Mouse (Mus musculus): ENCODE data around the gene Lrrc8d. TPM values are rescaled to one million over a fixed set of nuclear protein-coding genes. Genes with fewer than 3 reads are reported as not detected.

Gene Lrrc8d
- polyA plus RNA-seq, 1 experiment from 2014 or later: 42.1 TPM

DNA sequence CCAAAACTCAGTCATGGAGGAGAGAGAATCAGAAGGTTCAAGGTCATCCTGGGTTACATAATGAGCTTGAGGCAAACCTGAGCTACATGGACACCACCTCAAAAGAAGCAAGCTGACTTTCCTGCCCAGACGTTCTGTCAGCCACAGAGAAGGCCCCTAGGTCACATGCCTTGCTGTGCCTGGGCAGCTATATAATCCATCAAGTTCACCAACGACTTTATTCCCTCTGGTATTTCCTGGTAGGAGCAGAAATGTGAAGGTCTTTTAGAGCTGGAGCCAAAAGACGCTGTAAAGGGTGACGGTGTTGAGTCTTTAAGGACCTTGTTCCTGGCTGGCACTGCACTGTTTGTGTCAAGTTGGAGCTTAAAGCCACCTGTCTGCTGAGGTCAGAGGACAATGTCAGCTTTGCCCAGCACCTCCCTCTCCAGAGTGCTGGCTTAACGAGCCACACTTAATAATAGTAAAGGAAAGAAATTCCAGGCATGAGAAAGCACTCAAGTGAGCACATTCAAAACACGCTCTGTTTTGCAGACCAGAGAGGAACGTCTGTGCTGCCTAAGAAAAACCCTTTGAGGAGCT, 129.3 kb downstream of the Lrrc8d start:
- Histone ChIP-seq H3K9ac (ENCODE audit: low read depth, low read length) (no peak overlapping the region), H3K27ac (ENCODE audit: low read depth, low read length) (no peak overlapping the region), H3K9me3 (ENCODE audit: control insufficient read depth, low read length) (no peaks in the 10 kb centered on the region), H3K27me3 (ENCODE audit: control insufficient read depth, insufficient read depth, low read length) (no peaks in the 10 kb centered on the region), H3K4me3 (ENCODE audit: low read length) (no peak overlapping the region), H3K36me3 (ENCODE audit: control insufficient read depth, insufficient read depth, low read length) (no peaks in the 10 kb centered on the region), H3K4me1 (ENCODE audit: control insufficient read depth, insufficient read depth, low read length) (peaks cover 9% of the 10 kb centered on the region; the same call in 1 of the 2 replicates), H3K4me2 (replicated peaks; ENCODE audit: low read depth, low read length) (no peak overlapping the region)
- ATAC-seq (ENCODE audit: low FRiP score, low TSS enrichment): no peak
- WGBS: 25% methylated on average over 7 of the region's 7 CpGs

DNA sequence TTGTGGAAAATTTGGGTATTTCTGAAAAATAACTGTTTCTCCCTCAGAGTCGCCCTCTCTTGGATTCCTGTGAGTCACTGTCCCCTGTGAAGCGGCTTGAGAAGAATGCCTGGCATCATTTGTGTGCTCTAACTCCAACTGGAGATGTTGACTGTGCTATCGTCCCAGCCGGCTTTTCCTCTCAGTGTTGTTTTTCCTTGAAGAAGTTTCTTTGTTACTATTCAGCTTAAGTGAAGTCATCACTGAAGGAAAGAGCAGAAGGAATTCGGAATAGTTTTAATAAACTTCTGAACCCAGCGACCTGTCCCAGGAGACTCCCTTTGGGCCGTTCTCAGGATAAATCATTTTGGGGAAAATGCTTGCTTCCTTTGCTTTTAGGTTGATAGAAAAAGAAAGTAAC, 132.4 kb downstream of the Lrrc8d start:
- no peaks in the 10 kb centered on the region for H3K36me3 ChIP-seq (ENCODE audit: control insufficient read depth, insufficient read depth, low read length)
- H3K27me3 ChIP-seq (ENCODE audit: control insufficient read depth, insufficient read depth, low read length): no peaks in the 10 kb centered on the region
- no peak for ATAC-seq (ENCODE audit: low FRiP score, low TSS enrichment)
- no peak overlapping the region; the same call in 1 of the 2 replicates for H3K27ac ChIP-seq (ENCODE audit: low read depth, low read length)
- 54% methylated on average over 7 of the region's 7 CpGs for WGBS
- H3K4me3 ChIP-seq (ENCODE audit: low read length): no peak overlapping the region
- 0 out of 2 replicates have a peak, but pooled peaks cover 8% of the 10 kb centered on the region for H3K4me1 ChIP-seq (ENCODE audit: control insufficient read depth, insufficient read depth, low read length)
- no peaks in the 10 kb centered on the region for H3K9me3 ChIP-seq (ENCODE audit: control insufficient read depth, low read length)
- H3K4me2 ChIP-seq (replicated peaks; ENCODE audit: low read depth, low read length): no peak overlapping the region
- no peak overlapping the region for H3K9ac ChIP-seq (ENCODE audit: low read depth, low read length)

DNA sequence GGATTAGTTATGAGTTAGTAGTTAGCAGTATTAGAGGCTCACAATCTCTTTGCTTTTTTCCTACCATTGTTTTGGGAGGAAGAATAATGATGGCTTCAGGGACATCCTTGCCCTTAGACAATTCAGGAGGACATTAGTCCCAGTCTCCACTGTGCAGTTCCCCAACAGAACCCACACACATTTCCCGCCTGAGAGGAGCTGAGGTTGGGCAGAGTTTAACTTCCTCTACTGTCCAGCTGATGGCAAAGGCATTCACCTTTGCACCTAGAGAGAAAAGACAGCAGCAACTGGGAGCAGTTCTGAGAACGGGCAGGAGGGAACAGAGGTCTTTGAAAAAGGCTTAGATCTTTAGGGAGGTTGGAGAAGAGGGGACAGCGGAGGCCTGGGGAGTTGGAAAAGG, 134.2 kb downstream of the Lrrc8d start:
- no peak overlapping the region for H3K4me2 ChIP-seq (replicated peaks; ENCODE audit: low read depth, low read length)
- H3K9me3 ChIP-seq (ENCODE audit: control insufficient read depth, low read length): no peaks in the 10 kb centered on the region
- ATAC-seq (ENCODE audit: low FRiP score, low TSS enrichment): no peak
- H3K27ac ChIP-seq (ENCODE audit: low read depth, low read length): no peak overlapping the region
- H3K27me3 ChIP-seq (ENCODE audit: control insufficient read depth, insufficient read depth, low read length): no peaks in the 10 kb centered on the region
- no peak overlapping the region for H3K4me3 ChIP-seq (ENCODE audit: low read length)
- 0 out of 2 replicates have a peak, but pooled peaks cover 8% of the 10 kb centered on the region for H3K4me1 ChIP-seq (ENCODE audit: control insufficient read depth, insufficient read depth, low read length)
- no peak overlapping the region for H3K9ac ChIP-seq (ENCODE audit: low read depth, low read length)
- 50% methylated on average over 3 of the region's 3 CpGs for WGBS
- no peaks in the 10 kb centered on the region for H3K36me3 ChIP-seq (ENCODE audit: control insufficient read depth, insufficient read depth, low read length)

DNA sequence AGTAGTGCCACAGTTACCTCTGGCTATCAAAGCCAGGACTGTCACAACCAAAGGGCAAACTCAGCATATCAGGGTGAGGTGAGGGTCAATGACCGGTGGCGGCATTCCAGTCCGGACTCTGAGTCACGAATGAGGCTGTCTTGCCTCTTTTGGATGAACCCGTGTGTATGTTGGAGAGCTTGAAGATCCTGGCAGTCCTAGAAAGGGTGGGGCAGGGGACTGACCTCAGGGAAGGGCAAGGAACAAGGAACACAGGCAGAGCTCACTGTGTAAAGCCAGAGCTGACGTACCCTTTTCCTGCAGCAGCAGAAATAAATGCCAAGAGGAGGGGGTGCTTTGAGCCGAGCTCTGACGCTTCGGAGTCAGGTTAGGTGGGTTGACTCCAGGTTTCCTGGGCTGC, 136.2 kb downstream of the Lrrc8d start:
- WGBS: 76% methylated on average over 9 of the region's 9 CpGs
- H3K4me2 ChIP-seq (replicated peaks; ENCODE audit: low read depth, low read length): no peak overlapping the region

DNA sequence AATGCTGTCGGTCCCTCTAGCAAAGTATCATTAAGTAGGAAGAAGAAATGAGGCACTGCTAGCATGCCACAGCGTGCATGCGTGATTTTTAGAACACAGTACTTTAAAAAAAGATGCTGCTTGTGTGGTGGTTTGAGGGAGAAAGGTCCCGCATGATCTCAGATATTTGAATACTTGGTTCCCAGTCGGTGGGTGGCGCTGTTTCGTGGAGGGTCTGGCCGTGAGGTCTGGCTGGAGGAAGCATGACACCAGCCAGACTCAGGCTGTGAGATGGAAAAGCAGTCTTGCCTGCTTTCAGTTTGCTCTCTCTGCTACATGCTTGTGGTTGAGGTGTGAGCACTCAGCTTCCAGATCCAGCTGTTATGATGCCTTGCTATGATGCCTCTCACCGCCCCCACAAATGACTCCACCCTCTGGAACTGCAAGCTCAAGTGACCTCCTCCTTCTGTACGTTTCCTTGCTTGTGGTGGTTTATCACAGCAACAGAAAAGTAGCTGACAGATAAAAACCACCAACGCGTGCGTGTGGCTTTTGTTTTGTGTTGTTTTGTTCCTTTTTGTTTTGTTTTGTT, 140.1 kb downstream of the Lrrc8d start:
- Histone ChIP-seq H3K4me3 (ENCODE audit: low read length) (no peak overlapping the region), H3K9me3 (ENCODE audit: control insufficient read depth, low read length) (no peaks in the 10 kb centered on the region), H3K27ac (ENCODE audit: low read depth, low read length) (no peak overlapping the region), H3K4me1 (ENCODE audit: control insufficient read depth, insufficient read depth, low read length) (no peaks in the 10 kb centered on the region), H3K4me2 (replicated peaks; ENCODE audit: low read depth, low read length) (no peak overlapping the region), H3K27me3 (ENCODE audit: control insufficient read depth, insufficient read depth, low read length) (no peaks in the 10 kb centered on the region), H3K9ac (ENCODE audit: low read depth, low read length) (no peak overlapping the region), H3K36me3 (ENCODE audit: control insufficient read depth, insufficient read depth, low read length) (no peaks in the 10 kb centered on the region)
- 81% methylated on average over 13 of the region's 13 CpGs for WGBS
- ATAC-seq (ENCODE audit: low FRiP score, low TSS enrichment): no peak

More for the DNA sequence above, 136.2 kb downstream of the Lrrc8d start:
- Histone ChIP-seq H3K27me3 (ENCODE audit: control insufficient read depth, insufficient read depth, low read length) (no peaks in the 10 kb centered on the region), H3K4me3 (ENCODE audit: low read length) (no peak overlapping the region), H3K27ac (ENCODE audit: low read depth, low read length) (no peak overlapping the region), H3K4me1 (ENCODE audit: control insufficient read depth, insufficient read depth, low read length) (0 out of 2 replicates have a peak, but pooled peaks cover 8% of the 10 kb centered on the region), H3K9ac (ENCODE audit: low read depth, low read length) (no peak overlapping the region), H3K9me3 (ENCODE audit: control insufficient read depth, low read length) (no peaks in the 10 kb centered on the region), H3K36me3 (ENCODE audit: control insufficient read depth, insufficient read depth, low read length) (no peaks in the 10 kb centered on the region)
- ATAC-seq (ENCODE audit: low FRiP score, low TSS enrichment): no peak

GRCm38 (mm10) chr5:105844044-105844753, 144.4 kb downstream of the Lrrc8d start:
- Histone ChIP-seq H3K27ac (ENCODE audit: low read depth, low read length) (no peak overlapping the region), H3K4me1 (ENCODE audit: control insufficient read depth, insufficient read depth, low read length) (no peaks in the 10 kb centered on the region), H3K9me3 (ENCODE audit: control insufficient read depth, low read length) (no peaks in the 10 kb centered on the region), H3K27me3 (ENCODE audit: control insufficient read depth, insufficient read depth, low read length) (no peaks in the 10 kb centered on the region), H3K4me2 (replicated peaks; ENCODE audit: low read depth, low read length) (no peak overlapping the region), H3K36me3 (ENCODE audit: control insufficient read depth, insufficient read depth, low read length) (no peaks in the 10 kb centered on the region), H3K9ac (ENCODE audit: low read depth, low read length) (no peak overlapping the region), H3K4me3 (ENCODE audit: low read length) (no peak overlapping the region)
- WGBS: 77% methylated on average over 10 of the region's 10 CpGs
- ATAC-seq (ENCODE audit: low FRiP score, low TSS enrichment): no peak

GRCm38 (mm10) chr5:105845041-105845440, 145.3 kb downstream of the Lrrc8d start:
- H3K4me1 ChIP-seq (ENCODE audit: control insufficient read depth, insufficient read depth, low read length): no peaks in the 10 kb centered on the region
- H3K36me3 ChIP-seq (ENCODE audit: control insufficient read depth, insufficient read depth, low read length): no peaks in the 10 kb centered on the region
- WGBS: 95% methylated on average over 2 of the region's 2 CpGs
- no peak overlapping the region for H3K9ac ChIP-seq (ENCODE audit: low read depth, low read length)
- no peak overlapping the region for H3K4me2 ChIP-seq (replicated peaks; ENCODE audit: low read depth, low read length)
- no peak for ATAC-seq (ENCODE audit: low FRiP score, low TSS enrichment)
- no peak overlapping the region for H3K27ac ChIP-seq (ENCODE audit: low read depth, low read length)
- H3K4me3 ChIP-seq (ENCODE audit: low read length): no peak overlapping the region
- no peaks in the 10 kb centered on the region for H3K9me3 ChIP-seq (ENCODE audit: control insufficient read depth, low read length)
- no peaks in the 10 kb centered on the region for H3K27me3 ChIP-seq (ENCODE audit: control insufficient read depth, insufficient read depth, low read length)

- WGBS: 69% methylated on average over 8 of the region's 8 CpGs
- Histone ChIP-seq H3K9ac (ENCODE audit: low read depth, low read length) (no peak overlapping the region), H3K4me1 (ENCODE audit: control insufficient read depth, insufficient read depth, low read length) (no peaks in the 10 kb centered on the region), H3K9me3 (ENCODE audit: control insufficient read depth, low read length) (no peaks in the 10 kb centered on the region), H3K27ac (ENCODE audit: low read depth, low read length) (no peak overlapping the region), H3K4me3 (ENCODE audit: low read length) (no peak overlapping the region), H3K4me2 (replicated peaks; ENCODE audit: low read depth, low read length) (no peak overlapping the region), H3K27me3 (ENCODE audit: control insufficient read depth, insufficient read depth, low read length) (no peaks in the 10 kb centered on the region), H3K36me3 (ENCODE audit: control insufficient read depth, insufficient read depth, low read length) (no peaks in the 10 kb centered on the region)
- no peak for ATAC-seq (ENCODE audit: low FRiP score, low TSS enrichment)
Observed at GRCm38 (mm10) chr5:105847726-105848125, 148.0 kb downstream of the Lrrc8d start.

DNA sequence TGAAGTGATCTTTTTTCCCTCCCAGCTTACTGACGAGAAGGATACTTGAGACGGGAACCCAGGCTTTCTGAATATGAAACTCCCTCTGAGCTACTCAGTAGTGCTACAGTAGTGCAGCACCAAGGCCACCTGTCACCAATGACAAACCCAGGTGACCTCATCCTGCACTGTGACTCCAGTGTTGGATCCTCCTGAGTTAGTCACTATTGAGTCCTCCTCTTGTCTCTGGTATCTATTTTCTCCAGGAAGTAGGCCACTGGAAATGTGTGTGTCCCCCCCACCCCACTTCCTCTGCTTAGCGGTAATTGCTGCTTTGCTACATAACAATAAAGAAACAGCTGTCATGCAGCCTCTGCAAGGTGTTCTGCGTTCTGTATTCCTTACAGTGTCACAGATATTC, 149.5 kb downstream of the Lrrc8d start:
- WGBS: 66% methylated on average over 4 of the region's 4 CpGs
- H3K27me3 ChIP-seq (ENCODE audit: control insufficient read depth, insufficient read depth, low read length): no peaks in the 10 kb centered on the region
- no peak overlapping the region for H3K27ac ChIP-seq (ENCODE audit: low read depth, low read length)
- no peaks in the 10 kb centered on the region for H3K4me1 ChIP-seq (ENCODE audit: control insufficient read depth, insufficient read depth, low read length)
- H3K4me2 ChIP-seq (replicated peaks; ENCODE audit: low read depth, low read length): no peak overlapping the region
- no peaks in the 10 kb centered on the region for H3K9me3 ChIP-seq (ENCODE audit: control insufficient read depth, low read length)
- no peak overlapping the region for H3K9ac ChIP-seq (ENCODE audit: low read depth, low read length)
- ATAC-seq (ENCODE audit: low FRiP score, low TSS enrichment): no peak
- no peaks in the 10 kb centered on the region for H3K36me3 ChIP-seq (ENCODE audit: control insufficient read depth, insufficient read depth, low read length)
- no peak overlapping the region for H3K4me3 ChIP-seq (ENCODE audit: low read length)

All from kidney, embryonic 14.5 days (tissue).